In the genomic region with DNA sequence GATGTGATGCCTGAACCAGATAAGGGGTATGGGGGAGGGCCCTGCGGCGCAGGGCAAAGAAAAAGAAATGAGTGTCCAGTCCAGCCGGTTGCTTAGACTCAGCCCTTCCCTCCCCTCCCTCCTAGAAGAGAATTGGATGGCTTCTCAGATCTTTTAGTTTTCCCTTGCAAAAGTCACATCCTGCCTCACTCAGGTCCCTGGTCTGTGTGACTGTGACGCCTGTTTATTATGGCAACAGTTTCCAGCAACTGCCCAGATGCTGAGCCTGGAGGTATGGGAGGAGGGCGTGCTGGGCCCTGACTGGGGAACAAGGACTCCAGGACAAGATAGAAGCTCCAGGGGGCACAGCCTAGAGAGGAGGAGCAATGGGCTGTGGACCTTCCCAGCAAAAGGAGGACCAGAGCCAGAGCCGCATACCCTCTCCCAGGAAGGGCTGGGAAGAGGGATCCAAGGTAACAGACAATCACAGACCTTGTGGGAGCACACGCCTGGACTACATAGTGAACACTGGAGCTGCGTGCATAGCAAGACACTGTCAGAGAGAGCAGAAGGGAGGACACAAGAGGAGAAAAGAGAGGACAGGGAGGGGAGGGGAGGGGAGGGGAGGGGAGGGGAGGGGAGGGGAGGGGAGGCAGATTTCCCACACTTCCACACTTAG, we compare ENCODE assay signal across 8 mouse cellular contexts. TPM values are rescaled to one million over a fixed set of nuclear protein-coding genes. Genes with fewer than 3 reads are reported as not detected.
A peak's percentile ranks its signal among the peaks of the same experiment; 100 is the strongest.
DNase-seq lines count a peak whose midpoint lies in the region; ATAC-seq and TF ChIP-seq lines count a peak whose summit lies in the region.

A gene (plus strand): TSS at position 269 of the 658 bp plus-strand sequence.

- peaks cover 11% of the 10 kb centered on the region for H3K4me1 ChIP-seq in heart, embryonic 11.5 days (ENCODE audit: control insufficient read depth, insufficient read depth, low read length)
- H3K4me1 ChIP-seq in limb, embryonic 10.5 days: peaks cover 22% of the 10 kb centered on the region
- H3K4me1 ChIP-seq in neural tube, embryonic 12.5 days: peaks cover 21% of the 10 kb centered on the region

- H3K4me3 ChIP-seq in heart, embryonic 11.5 days (ENCODE audit: low read depth, low read length): peak within 1 kb of the TSS; percentile 35
- peak within 1 kb of the TSS; percentile 35 for H3K4me3 ChIP-seq in limb, embryonic 10.5 days
- no peak within 1 kb of the TSS for H3K4me3 ChIP-seq in neural tube, embryonic 12.5 days
- no peak within 1 kb of the TSS for H3K4me3 ChIP-seq in layer of hippocampus, adult 2 months

- peak within 1 kb of the TSS; percentile 34; the same call in 1 of the 2 replicates for H3K9ac ChIP-seq in heart, embryonic 11.5 days (ENCODE audit: low read depth, low read length)
- peak within 1 kb of the TSS; percentile 30; the same call in 1 of the 2 replicates for H3K9ac ChIP-seq in neural tube, embryonic 12.5 days

- TF ChIP-seq CTCF in layer of hippocampus, adult 2 months (conservative IDR thresholded peaks at IDR 0.05): no peak

- ATAC-seq in heart, embryonic 11.5 days (replicated peaks; ENCODE audit: insufficient number of reproducible peaks, low FRiP score, low TSS enrichment): 0 out of 2 replicates have a peak, but pooled peaks have one; percentile 31
- no peak for ATAC-seq in neural tube, embryonic 12.5 days (ENCODE audit: low FRiP score, low read depth)

- peak within 1 kb of the TSS; percentile 68 for H3K4me2 ChIP-seq in heart, embryonic 11.5 days
- peak within 1 kb of the TSS; percentile 43 for H3K4me2 ChIP-seq in neural tube, embryonic 12.5 days (replicated peaks)

- 11% methylated on average over 7 of the region's 8 CpGs for WGBS in heart, embryonic 11.5 days (ENCODE audit: insufficient replicate concordance)
- WGBS in limb, embryonic 10.5 days: 14% methylated on average over 8 of the region's 8 CpGs
- 26% methylated on average over 8 of the region's 8 CpGs for WGBS in neural tube, embryonic 12.5 days

- no peaks in the 10 kb centered on the region for H3K36me3 ChIP-seq in heart, embryonic 11.5 days (ENCODE audit: control insufficient read depth, insufficient read depth, low read length)
- no peaks in the 10 kb centered on the region for H3K36me3 ChIP-seq in limb, embryonic 10.5 days
- no peaks in the 10 kb centered on the region for H3K36me3 ChIP-seq in neural tube, embryonic 12.5 days

- peak; percentile 49 for DNase-seq in urinary bladder, postnatal 14 days (ENCODE audit: low spot score)
- DNase-seq in urinary bladder, postnatal 10 days (ENCODE audit: low spot score): no peak
- DNase-seq in limb, embryonic 10.5 days (ENCODE audit: low spot score): peak; percentile 38
- DNase-seq in layer of hippocampus, adult 2 months (ENCODE audit: low spot score in 2 of 2): no peak
- no peak for DNase-seq in thymus, postnatal 0 days (ENCODE audit: low spot score)
- DNase-seq in cerebellum, adult 18-20 months: no peak

- H3K27me3 ChIP-seq in heart, embryonic 11.5 days (ENCODE audit: control insufficient read depth, insufficient read depth, low read length): no peaks in the 10 kb centered on the region
- H3K27me3 ChIP-seq in limb, embryonic 10.5 days (ENCODE audit: low read depth, poor library complexity, severe bottlenecking): no peaks in the 10 kb centered on the region
- H3K27me3 ChIP-seq in neural tube, embryonic 12.5 days (replicated peaks): no peaks in the 10 kb centered on the region

- H3K9me3 ChIP-seq in heart, embryonic 11.5 days (replicated peaks; ENCODE audit: control insufficient read depth, low read length): no peaks in the 10 kb centered on the region
- H3K9me3 ChIP-seq in limb, embryonic 10.5 days (replicated peaks): no peaks in the 10 kb centered on the region
- no peaks in the 10 kb centered on the region for H3K9me3 ChIP-seq in neural tube, embryonic 12.5 days

- H3K27ac ChIP-seq in heart, embryonic 11.5 days (ENCODE audit: low read depth, low read length): peak within 1 kb of the TSS; percentile 29; the same call in 1 of the 2 replicates
- peak within 1 kb of the TSS; percentile 53; the same call in 1 of the 2 replicates for H3K27ac ChIP-seq in limb, embryonic 10.5 days
- H3K27ac ChIP-seq in neural tube, embryonic 12.5 days: no peak within 1 kb of the TSS
- no peak within 1 kb of the TSS for H3K27ac ChIP-seq in layer of hippocampus, adult 2 months

RNA-seq across cellular contexts. Expression of the gene that starts here (rescaled TPM):
- polyA plus RNA-seq in heart, embryonic 11.5 days (2014; fragmentation: Nextera tagmentation; extraction: Ambion mirVana): 0.72 TPM in 1 of 2 replicates, not detected in the other
- polyA plus RNA-seq in limb, embryonic 10.5 days (2016; fragmentation: Nextera tagmentation; extraction: Ambion mirVana): not detected in 2 replicates
- not detected in 2 replicates for polyA plus RNA-seq in neural tube, embryonic 12.5 days (2016; fragmentation: Nextera tagmentation; extraction: Ambion mirVana)
- total RNA-seq in layer of hippocampus, adult 2 months (2021): not detected
- 0.33 TPM in 2 replicates for polyA plus RNA-seq in thymus, postnatal 0 days (2015; fragmentation: Nextera tagmentation; extraction: Ambion mirVana)

Comparison
In these comparisons a context has a peak if more than half of its experiments do, and no peak if none do; other contexts are left out.
1. Peak in ATAC-seq, H3K4me3 ChIP-seq, H3K27ac ChIP-seq, H3K9ac ChIP-seq and H3K4me2 ChIP-seq in heart, embryonic 11.5 days; RNA of the gene not detected or under 1 TPM.
2. Peak in DNase-seq, H3K4me3 ChIP-seq and H3K27ac ChIP-seq in limb, embryonic 10.5 days; RNA of the gene not detected or under 1 TPM.